Mouse (Mus musculus): ENCODE measurements around the gene Atg4a-ps.
A peak's percentile ranks its signal among the peaks of the same experiment; 100 is the strongest.
"Not testable (repeated sequence)": the region's sequence is repeated elsewhere in the genome, so short reads cannot be mapped to it uniquely, and the experiment has no call there.

Atg4a-ps gene

DNA sequence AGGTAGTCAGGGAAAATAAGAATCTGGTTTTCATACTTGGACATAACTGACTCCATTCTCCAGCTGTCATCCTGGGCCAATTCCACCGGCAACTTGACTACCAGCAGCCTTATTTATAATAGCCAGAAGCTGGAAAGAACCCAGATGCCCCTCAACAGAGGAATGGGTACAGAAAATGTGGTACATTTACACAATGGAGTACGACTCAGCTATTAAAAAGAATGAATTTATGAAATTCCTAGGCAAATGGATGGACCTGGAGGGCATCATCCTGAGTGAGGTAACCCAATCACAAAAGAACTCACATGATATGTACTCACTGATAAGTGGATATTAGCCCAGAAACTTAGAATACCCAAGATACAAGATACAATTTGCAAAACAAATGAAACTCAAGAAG, at the start of gene Atg4a-ps:
Gene Atg4a-ps, minus strand, starts transcription at position 101 of the 400 bp plus-strand sequence.
- not testable (repeated sequence) for DNase-seq

DNA sequence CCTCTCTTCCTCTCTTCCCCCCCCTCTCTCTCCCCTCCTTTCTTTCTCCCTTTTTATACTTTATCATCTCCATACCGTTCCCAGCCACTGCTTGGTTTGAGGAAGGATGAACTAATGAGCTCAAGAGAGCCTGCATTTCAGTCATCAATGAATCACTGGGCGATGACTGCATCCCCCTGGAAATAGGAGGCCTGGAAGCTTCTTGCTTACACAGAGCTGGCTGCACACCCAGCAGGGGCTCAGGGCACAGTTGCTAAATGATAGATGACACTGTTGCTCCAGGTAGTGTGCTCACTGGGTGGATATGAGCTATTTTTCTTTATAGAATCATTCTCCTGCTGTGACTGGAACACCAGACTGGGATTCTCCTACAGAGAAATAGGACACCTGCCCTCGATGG, 49.7 kb upstream of the Atg4a-ps start:
- DNase-seq: no peak

GRCm38 (mm10) chr3:103690506-103690905, 44.6 kb upstream of the Atg4a-ps start:
- DNase-seq: no peak

GRCm38 (mm10) chr3:103689043-103689442, 43.2 kb upstream of the Atg4a-ps start:
- no peak for DNase-seq

GRCm38 (mm10) chr3:103683966-103684319, 38.1 kb upstream of the Atg4a-ps start:
- DNase-seq: no peak

DNA sequence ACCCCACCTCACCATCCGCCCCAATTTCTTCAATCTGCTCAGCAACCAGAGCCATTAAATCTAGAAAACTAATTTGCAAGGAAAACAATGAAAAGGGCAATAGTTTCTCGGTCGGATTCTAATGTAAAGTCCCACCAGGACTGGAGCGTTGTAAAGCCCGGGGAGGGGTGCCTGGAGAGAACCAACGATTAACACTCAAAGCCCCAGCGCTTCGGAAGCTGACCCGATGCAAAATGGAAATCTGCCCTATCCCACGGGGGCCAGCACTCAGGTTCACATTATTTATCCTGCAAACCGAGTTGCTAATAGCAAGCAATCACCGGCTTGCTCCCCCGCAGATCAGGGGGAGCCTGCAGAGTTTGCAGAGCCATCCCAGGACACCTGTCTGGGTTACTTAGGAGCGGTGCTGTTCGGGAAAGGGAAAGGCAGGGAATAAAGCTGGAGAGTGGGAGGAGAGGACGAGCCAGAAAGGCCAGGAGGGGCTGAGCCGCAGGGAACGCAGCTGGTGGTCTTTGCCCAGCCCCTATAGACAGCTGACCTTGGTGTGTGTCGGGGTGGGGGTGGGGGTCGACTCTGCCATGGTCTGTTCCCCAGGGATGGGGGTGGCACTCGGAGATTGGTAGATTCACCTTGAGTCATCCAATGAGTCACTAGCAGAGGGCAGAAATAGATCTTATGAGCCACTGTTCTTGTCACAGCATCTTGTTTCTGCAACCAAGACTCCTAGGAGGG, 37.5 kb upstream of the Atg4a-ps start:
- no peak for DNase-seq

DNA sequence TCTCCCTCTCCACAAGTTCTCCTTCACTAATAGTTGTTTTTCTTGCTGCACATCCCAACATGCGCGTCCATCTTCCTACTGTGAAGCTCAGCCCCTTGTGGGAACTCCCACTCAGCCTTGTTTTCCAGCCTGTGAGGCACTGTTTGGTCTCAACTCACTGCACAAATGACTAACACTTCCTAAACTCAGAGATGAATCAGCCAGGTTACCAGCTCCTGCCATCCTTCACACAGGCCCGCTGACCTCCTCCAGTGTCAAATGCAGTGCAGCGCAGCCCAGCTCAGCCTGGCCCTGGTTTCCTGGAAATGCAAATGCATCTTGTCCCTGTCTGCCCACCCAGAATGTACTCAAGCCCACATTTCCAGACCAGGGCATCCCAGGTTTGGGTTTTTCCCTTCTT, 36.6 kb upstream of the Atg4a-ps start:
- no peak for DNase-seq

GRCm38 (mm10) chr3:103678811-103679210, 32.9 kb upstream of the Atg4a-ps start:
- no peak for DNase-seq

- DNase-seq: no peak
These were observed 26.8 kb upstream of the Atg4a-ps start for GRCm38 (mm10) chr3:103672716-103673115.

DNA sequence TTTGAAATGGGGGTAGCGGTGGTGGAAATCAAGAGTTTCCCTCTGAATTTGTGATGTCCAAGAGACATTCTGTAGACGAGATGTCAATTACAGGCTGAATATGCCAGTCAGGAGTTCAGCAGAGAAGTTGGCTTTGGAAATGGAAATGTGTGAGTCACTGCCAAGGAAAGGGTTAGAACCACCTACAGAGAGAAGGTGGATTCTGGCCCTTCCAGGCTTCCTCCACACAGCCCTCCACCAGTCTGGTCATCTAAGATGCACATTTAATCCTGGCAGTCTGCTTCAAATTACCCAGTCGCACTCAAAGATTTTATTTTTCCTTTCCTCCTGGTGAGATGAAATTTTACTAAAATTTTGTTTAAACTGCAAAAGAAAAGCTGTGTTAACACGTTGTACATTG, 26.2 kb upstream of the Atg4a-ps start:
- DNase-seq: no peak

DNA sequence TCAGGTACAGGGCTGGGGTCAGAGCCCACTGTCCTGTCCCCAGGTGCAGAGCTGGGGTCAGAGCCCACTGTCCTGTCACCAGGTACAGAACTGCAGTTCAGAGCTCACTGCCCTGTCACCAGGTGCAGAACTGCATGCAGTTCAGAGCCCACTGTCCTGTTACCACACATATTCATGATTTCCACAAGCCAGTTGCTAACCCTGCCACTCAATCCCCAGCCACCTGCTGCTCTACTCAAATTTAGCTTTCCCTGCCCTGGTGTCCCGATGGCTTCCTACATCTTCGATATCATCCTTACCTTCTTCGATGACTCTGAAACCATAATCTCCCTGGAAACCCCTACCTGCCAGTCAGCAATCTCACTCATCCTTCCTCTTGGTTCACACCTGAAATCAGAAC, 17.5 kb upstream of the Atg4a-ps start:
- DNase-seq: no peak

- no peak for DNase-seq
These were observed 15.8 kb upstream of the Atg4a-ps start for GRCm38 (mm10) chr3:103661714-103662113.

DNA sequence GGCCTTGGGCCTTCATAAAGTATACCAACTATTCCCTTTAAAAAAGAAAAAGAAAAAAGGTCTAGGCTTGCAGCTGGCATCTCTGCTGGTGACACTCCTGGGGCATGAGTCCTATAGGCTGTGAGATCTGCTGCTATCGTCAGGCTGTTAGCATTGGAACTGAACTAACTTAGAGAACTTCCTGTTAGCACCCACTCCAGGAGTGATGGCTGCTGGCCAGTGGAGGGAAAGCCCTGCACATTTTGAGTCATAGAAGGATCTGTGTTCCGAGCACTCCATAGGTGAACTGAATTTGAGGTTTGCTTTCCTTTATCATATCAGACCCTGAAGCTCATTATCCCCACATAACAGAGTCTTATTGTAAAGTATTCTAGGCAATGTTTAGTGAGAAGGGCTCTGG, 14.1 kb upstream of the Atg4a-ps start:
- no peak for DNase-seq

DNA sequence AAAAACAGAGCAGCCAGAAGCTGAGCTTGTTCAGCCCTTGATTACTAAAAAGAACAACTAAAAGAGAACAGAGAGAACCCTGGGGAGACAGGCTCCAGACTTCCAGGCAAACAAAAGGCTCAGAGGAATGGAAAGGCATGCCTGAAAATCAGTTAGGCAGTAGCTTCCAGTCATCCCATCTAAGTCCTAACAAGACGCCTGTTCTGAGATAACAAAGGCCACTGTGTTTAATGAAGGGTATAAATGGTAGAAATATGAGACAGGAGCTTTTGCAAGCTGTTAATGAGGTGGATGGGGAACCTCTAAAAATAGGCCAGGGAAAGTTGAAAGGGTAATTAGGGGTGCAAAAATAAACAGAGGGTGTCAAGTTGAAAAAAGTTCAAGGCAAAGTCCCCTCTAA, 4.5 kb upstream of the Atg4a-ps start:
- no peak for DNase-seq

GRCm38 (mm10) chr3:103649716-103650115, 3.8 kb upstream of the Atg4a-ps start:
- peak; percentile 58 for DNase-seq

DNA sequence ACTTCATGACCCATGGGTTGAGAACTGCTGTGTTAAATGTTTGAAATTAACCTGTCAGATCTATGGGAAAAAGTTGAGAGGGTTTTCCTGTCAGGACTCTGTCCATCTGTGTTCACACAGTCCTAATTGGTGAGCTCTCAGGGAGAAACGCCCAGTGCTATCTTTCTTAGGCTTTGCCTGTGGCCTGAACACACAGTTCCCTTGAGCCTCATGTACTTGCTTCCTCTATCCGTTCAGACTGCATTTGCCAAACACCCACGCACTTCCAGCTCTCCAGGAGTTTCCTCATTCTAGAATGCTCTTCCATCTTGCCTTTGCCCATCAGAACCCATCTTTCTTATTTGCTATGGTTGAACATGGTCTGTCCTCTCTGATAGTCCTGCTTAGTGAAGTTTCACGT, 2.6 kb upstream of the Atg4a-ps start:
- no peak for DNase-seq

DNA sequence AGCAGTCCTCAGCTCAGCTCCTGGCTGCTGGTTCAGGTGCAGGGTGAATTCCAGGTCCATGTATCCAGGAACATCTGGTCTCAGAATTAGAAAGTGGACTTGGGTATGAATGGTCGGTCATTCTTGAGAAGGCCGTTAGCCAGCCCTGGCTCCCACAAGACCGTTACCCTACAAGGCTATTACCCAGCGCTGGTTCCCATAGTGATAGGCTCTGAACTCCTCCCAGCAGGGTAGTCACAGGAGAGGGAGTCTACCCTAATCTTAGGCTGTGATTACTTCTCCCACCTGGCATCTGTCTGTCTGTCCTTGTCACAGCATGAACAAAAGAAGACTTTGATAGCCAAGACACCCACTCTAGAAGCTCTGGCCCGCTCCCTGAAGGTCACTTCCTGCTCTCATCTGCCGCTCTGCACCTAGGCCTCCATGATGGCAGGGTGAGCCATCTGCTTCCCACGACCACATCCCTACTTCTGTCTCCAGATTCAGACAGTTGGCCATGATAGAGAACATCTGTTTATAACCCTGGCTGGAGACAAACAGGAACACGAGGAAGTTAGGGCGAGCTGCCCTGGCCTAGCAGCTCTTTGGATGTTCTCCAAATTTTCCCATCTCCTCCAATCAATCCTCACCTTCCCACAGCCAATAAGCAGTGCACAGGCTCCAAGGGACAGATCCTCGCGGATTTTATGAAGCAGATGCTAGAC, 1.4 kb upstream of the Atg4a-ps start:
- no peak for DNase-seq

DNA sequence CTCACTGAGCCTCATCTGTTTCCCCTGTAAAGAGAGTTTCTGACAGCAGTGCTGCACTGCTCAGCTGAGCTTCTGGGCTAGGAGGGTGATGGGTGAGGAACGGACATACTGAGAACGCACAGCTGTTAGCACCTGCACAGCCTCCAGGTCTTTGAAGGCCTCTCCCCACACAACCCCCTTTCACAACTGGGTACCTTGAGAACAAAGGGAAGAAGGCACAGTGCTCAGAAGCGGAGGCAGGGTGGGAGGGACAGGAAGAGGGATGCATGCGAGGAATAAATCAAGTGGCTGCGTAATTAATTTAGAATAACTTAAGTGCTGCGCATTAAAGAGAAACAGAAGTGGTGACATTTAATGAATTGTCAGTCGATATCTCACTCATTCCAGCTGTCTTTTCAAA, 4.6 kb downstream of the Atg4a-ps start:
- no peak for DNase-seq

DNA sequence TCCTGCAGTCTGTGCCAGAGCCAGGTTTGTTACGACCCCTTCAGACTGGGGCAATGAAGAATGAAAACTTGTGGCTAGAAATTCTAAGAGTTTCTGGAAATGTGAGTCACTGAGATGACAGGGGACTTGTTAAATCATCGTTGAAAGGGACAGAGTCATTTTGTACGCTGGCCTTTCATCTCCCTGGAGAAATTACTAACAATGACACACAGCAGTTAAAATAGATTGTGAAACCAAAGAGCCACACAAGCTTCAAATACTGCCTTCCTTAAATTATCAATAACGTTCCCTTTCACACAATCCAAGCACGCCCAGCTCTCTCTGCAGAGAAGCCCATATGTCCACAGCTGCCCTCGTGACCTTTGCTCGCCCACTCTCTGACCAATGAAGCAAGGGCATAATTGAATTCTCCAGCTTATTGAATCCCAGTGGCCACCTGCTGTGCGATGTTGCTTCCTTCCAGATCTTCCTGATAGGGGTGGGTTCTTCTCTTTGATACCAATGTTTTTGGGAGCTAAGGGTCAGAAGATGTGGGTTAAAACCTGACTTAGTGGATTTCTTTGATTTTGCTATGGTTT, 5.6 kb downstream of the Atg4a-ps start:
- DNase-seq: no peak

- no peak for DNase-seq
These were observed 8.2 kb downstream of the Atg4a-ps start for GRCm38 (mm10) chr3:103637641-103638040.

GRCm38 (mm10) chr3:103634256-103634655, 11.6 kb downstream of the Atg4a-ps start:
- DNase-seq: no peak

- no peak for DNase-seq
These were observed 12.0 kb downstream of the Atg4a-ps start for GRCm38 (mm10) chr3:103633831-103634230.

GRCm38 (mm10) chr3:103633124-103633523, 12.7 kb downstream of the Atg4a-ps start:
- no peak for DNase-seq

DNA sequence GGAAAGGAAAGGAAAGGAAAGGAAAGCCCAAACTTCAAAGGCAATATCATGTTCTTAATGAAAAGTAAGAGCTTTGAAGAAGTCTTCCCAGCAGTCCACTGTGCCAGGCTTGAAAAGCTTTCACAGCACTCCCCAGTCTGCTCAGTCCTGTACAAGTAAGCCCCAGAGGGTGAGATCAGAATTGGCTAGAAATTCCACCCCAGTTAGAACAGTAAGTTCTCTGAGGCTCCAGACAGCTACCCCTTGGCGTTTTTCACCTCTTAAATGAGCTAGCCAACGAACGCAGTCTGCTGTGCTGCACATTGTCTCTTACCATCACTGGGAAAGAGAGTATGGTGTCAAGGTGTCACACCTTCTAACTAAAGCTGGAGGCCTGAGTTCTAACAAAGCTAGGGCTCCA, 18.2 kb downstream of the Atg4a-ps start:
- DNase-seq: no peak

All from cerebellum, adult 9-11 months (tissue).